Mouse (Mus musculus): Measurements from ENCODE around the gene Tubb4b.
"Not testable (repeated sequence)": the region's sequence is repeated elsewhere in the genome, so short reads cannot be mapped to it uniquely, and the experiment has no call there.

Tubb4b gene

GRCm38 (mm10) chr2:25224492-25224765 is at the start of gene Tubb4b:
Tubb4b (minus strand) TSS chr2:25224702.
- DNase-seq (ENCODE audit: low spot score in 2 of 2), result no peak

GRCm38 (mm10) chr2:25273010-25273409 is 48.5 kb upstream of the Tubb4b start:
- DNase-seq (ENCODE audit: low spot score in 2 of 2), result no peak

DNA sequence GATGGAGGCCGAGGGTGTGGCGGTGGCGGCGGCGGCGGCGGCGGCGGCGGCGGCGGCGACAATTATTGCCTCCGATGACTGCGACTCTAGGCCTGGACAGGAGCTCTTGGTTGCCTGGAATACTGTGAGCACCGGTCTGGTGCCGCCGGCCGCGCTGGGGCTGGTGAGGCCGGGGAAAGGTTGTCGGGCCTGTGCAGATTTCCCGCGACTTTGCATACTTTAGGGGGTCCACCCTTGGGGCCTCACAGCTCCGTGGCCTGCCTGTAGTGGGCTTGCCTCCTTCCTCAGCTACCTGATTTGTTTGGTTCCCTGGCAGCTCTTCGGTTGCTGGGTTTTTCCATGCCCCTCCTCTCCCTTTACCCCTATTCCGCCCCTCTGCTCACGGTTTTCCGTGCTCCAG is 48.0 kb upstream of the Tubb4b start:
- DNase-seq (ENCODE audit: low spot score in 2 of 2), result no peak

DNA sequence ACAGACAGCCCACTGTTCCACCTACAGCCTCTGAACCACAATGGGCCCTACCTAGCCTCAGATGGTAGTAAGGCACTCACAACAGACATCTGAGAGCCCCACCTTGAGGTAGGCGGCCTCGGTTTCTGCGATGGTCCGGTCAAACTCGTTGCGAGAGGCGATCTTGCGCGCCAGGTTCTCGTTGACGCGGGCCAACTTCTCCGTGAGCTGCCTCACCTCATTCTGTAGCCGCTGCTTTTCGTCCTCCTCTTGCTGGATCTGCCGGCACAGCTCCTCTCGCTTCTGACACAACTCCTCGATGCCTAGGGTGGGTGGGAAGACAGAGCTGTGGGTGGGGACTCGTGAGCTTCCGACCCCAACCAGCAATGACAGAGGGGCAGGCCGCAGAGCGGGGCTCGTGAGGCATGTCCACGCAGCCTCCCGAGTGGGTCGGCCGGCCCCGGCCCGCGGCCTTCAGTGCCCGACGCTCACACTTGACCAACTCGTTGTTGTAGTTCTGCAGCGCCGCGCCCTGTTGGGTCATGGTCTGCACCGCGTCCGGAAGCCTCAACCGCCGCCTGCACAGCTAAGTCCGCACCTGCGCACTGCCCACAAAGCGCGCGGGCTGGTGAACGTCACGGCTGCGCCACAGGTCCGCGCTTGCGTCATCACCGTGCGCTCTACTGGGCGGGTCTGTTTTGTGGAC is 47.5 kb upstream of the Tubb4b start, which contains the start of the genes Ssna1 and Anapc2:
Gene Ssna1 (minus strand): TSS at position 612 of the 685 bp plus-strand sequence.
Gene Anapc2 (plus strand): TSS at position 652 of the 685 bp plus-strand sequence.
- DNase-seq (ENCODE audit: low spot score in 2 of 2), result peak; percentile 98

DNA sequence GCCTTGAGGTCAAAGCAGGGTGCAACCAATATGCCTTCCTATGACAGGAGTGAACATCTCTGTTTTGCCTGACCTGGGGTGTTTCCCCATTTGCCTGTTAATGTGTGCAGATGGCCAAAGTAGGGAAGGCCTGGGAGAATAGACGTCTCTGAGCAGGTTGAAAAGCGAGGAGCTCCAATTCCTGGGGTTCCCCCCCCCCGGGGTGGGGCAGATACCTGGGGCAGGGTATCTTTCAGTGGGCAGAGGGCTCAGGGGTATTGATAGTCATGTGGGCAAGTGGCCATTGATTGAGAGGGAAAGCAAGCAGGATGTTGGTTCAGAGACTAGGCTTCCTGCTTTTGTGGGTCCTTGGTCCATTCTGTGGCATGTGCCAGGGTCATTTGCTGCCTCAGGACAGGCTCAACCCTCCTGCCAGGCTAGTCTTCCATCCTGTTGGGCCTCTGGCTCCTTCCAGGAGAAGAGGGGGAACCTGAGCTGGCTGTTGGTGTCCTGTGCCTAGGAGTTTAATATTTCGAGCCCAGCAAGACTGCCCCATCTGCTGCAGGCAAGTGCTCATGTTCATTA is 43.3 kb upstream of the Tubb4b start:
- DNase-seq (ENCODE audit: low spot score in 2 of 2), result no peak

DNA sequence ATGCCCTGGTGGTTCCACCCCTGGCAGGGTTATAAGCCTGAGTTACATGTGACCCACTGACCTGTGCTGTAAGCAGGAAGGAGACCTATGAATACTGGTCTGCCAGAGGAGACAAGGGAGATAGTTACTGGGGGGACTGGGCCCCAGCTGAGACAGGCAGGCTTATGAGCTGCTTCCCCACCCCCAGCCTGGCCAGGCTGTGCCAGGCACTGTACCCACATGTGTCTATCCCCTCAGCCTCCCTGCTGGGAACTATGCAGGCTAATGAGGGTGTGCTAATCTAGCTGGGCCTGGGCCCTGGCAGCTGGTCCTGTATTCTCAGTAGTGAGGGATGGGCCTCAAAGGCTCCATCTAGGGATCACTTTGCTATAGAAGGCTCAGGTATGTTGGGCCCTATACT is 42.7 kb upstream of the Tubb4b start:
- DNase-seq (ENCODE audit: low spot score in 2 of 2), result no peak

DNA sequence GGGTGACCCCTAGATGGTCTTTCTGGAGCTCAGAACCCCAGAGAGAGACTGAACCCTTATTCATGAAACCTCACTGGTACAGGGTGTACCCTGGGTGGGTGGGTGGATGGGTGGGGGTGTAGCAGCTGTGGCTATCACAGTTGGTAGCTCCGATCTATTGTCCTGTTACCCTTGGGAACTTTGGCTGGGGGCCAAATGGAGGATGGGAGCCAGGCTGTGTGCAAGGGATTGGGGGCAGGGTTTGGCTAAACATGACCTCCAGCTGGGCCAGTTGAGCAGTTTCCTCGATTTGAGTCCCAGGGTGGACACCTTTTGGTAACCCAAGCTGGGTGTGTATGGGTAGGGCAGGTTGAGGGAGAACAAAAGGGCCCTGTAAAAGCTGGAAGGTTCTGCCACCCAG is 42.2 kb upstream of the Tubb4b start:
- peak in 1 of 2 experiments; percentile 66 for DNase-seq (ENCODE audit: low spot score in 2 of 2)

DNA sequence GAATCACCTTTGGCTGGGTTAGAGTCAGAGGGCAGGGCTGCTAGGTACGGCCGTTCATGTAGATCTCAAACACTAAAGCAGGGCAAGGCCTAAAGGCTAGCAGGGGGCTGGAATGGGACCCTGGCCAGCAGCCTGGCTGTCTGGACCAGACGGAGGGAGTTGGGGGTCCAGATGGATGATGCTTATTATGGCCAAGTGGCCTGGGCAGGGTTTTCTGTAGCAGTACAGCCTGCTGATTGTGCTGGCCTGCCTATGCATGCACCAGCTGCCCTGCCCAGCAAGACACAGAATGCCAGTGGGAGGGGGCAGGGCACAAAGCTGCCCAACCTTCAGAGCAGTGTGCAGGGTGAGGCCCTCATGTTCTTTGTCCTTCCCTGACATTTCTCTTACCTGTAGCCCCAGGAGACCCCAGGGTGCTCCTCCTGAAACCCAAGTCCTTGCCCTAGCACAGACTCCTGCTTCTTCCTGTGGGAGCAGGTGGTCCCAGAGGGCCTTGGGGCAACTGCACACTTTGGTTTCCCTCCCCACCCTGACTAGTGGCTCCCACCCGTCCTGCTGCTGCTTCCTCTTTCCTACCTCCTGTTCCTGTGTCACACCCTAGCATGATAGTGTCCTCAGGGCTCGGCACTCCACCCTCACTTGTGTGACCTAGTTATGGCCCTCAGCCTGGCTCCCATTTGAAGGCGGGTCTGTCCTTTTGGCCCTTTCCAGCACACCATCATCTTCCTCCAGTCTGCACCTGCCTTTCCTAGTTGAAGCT is 41.6 kb upstream of the Tubb4b start:
- DNase-seq (ENCODE audit: low spot score in 2 of 2), result peak in 1 of 2 experiments; percentile 62

DNA sequence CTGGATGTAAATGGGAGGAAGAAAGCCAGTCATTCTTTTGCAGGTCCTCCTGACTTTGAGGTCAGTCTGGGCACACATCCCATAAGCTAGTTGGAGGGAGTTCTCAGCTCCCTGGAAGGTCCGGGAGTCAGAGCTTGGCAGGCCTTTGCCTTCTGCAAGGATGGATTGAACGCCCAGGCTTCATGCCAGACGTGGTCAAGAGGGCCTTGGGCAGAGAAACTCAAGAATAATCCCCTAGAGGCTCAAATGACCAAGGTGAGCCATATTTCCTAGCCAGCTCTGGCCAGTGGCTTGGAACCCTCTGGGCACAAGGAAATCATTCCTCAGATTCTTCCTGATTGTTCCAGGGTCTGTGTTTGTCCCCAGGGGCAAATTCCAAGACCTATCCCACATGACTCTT is 40.3 kb upstream of the Tubb4b start:
- no peak for DNase-seq (ENCODE audit: low spot score in 2 of 2)

DNA sequence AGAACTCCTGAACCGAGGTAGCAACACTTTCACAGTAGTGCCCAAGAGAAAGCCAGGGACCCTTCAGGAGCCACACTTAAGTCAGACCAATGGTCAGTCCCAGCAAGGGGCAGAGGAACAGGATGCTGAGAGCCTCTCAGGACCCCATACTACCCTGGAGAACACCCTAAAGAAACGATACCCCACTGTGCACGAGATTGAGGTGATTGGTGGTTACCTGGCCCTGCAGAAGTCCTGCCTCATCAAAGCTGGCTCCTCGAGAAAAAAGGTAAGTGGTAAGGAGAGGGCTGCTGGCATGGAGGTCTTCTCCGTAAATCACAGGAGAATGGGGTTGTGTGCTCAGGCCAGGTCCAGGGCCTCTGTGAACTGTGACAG is 39.8 kb upstream of the Tubb4b start:
- DNase-seq (ENCODE audit: low spot score in 2 of 2), result no peak

DNA sequence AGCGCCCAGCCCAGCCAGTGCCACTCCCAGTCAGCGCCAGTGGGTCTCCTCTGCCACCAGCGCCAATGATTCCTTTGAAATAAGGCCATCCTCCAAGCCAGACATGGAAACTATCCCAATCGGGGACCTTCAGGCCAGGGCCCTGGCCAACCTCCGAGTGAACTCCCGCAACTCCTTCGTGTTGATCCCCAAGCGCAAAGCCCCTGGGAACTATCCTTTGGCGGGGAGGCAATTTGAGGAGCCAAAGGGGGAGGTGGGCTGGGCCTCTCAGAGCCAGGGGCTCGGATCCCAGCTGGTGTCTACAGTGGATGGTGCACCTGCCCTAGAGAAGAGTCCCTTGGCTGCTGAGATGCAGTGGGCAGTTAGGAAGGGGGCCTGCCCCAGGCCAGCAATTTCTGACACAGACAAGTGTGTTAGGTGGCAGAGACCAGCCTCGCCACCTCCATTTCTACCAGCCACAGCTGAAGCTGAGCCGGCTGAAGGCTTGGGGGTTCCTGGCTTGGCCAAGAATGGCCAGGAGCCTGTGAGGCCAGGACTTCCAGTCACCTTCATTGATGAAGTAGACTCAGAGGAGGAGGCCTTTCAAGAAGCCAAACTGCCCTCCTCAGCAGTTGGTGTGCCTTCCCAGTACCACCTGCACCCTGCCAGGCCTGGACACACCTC is 39.3 kb upstream of the Tubb4b start:
- no peak for DNase-seq (ENCODE audit: low spot score in 2 of 2)

GRCm38 (mm10) chr2:25262795-25263622 is 38.5 kb upstream of the Tubb4b start:
- DNase-seq (ENCODE audit: low spot score in 2 of 2), result no peak

DNA sequence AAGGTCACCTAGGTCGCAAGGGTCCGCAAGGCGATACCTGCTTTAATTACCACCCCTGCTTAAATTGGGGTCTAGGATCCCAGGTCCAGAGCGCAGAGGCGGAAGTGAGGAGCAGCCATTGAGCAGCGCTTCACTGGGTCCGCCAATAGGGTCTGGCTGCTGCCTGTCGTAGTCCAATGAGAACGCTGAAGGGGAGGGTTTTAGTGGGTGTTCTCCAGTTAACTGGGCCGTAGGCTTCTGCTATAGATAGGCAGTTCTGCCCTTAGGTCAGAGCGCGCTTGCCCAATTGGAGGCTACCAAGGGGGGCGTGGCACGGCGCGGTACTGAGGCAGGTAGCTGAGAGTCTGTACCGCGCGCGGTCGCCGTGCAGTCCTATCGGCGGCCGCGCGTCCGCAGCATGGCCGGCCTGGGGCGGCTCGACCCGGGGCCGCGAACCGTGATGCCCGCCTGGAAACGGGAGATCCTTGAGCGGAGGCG is 37.8 kb upstream of the Tubb4b start, which contains the start of gene Tprn:
Gene Tprn (plus strand): TSS at position 328 of the 477 bp plus-strand sequence.
- DNase-seq (ENCODE audit: low spot score in 2 of 2), result peak; percentile 89 to 95

DNA sequence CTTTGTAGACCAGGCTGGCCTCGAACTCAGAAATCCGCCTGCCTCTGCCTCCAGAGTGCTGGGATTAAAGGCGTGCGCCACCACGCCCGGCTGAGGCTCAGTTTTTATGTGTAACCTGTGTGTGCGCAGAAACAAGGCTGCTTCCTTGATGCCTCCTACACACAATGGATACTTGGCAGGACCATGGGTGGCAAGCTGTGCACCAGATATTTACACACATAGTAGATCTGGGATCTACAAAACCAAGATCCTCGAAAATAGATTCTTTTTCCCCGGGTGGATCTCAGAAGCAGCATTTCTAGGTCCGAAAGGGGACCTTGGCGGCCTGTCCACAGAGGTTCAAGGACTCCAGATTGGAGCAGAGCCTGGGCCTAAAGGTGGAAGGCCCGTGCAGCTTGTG is 37.4 kb upstream of the Tubb4b start:
- DNase-seq (ENCODE audit: low spot score in 2 of 2), result no peak

DNA sequence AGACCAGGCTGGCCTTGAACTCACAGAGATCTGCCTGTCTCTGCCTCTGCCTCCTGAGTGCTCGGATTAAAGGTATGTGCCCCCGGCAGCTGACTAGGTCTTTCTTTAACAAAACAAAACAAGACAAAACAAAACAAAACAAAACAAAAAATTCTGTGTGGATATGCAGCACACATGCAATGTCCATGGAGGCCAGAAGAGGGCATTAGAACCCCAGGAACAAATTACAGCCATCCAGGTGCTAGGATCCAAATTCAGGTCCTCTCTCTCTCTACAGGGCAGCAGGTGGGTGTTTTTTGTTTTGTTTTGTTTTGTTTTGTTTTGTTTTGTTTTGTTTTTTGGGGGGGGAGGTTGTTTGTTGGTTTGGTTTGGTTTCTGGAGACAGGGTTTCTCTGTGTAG is 34.4 kb upstream of the Tubb4b start:
- DNase-seq (ENCODE audit: low spot score in 2 of 2), result no peak

- DNase-seq (ENCODE audit: low spot score in 2 of 2), result not testable (repeated sequence)
Observed at GRCm38 (mm10) chr2:25257250-25257649, 32.7 kb upstream of the Tubb4b start.

DNA sequence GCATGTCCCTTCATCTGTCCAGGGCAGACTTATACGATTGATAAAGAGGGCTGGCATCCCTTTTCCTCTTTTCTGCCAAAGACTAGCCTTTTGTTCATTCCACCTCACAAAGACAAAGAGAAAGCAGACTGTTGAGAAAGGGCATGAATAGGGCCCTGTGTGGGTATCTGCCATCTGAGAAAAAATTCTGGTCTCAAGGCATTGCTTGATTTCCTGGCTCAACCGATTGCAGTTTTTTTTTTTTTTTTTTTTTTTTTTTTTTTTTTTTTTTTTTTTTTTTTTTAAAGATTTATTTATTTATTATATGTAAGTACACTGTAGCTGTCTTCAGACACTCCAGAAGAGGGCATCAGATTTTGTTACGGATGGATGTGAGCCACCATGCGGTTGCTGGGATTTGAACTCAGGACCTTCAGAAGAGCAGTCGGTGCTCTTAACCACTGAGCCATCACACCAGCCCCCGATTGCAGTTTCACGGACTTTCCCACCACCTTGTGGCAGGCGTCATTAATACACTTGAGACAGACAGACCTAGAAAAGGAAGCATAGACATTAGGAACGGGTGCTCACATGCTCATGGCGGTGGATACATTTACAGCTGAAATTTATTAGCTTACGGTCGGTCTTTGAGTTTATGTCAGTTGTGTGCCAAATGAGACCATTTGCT is 32.1 kb upstream of the Tubb4b start:
- peak in 1 of 2 experiments; percentile 52 for DNase-seq (ENCODE audit: low spot score in 2 of 2)

DNA sequence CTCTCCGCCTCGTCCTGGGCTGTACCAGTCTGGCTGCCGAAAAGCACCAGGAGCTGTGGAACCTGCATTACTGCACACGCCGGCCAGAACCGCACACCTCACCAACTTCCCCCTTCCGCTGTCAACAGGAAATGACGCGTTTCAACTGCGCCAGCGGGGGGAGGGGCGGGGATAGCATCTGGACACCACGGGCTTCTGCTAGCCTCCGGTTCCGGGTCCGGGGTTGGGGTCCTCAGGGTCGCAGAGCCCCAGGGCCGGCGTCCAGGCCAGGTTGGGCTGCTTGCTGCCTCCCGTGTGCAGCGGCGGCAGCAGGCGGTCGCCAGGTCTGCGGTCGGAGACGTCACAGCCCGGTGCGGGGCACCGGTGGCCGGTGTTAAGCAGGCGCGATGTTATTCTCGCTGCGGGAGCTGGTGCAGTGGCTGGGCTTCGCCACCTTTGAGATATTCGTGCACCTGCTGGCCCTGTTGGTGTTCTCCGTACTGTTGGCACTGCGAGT is 30.8 kb upstream of the Tubb4b start, which contains the start of gene Tmem203:
Gene Tmem203 (plus strand): TSS at position 156 of the 496 bp plus-strand sequence.
- DNase-seq (ENCODE audit: low spot score in 2 of 2), result peak; percentile 86

DNA sequence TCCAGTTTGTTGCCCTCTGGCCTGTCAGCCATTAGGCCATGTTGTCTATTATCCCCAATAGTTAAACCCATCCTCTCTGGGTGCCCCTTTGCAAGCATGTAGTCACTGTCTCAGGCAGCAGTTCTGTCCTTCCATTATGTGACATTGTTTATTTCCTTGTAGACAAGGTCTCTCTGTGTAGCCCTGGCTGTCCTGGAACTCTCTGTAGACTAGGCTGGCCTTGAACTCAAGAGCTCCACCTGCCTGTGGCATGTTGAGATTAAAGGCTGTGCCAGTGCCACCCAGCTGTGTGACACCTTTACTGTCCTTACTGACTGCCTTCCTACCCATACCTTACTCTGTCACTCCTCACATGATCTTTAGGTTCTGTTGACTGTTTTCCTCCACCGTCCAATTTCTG is 27.8 kb upstream of the Tubb4b start:
- DNase-seq (ENCODE audit: low spot score in 2 of 2), result no peak

All from urinary bladder, postnatal 36 days (tissue).